Mouse (Mus musculus) G1E (cell line): ENCODE results near the gene Kremen1. TPM values are rescaled to one million over a fixed set of nuclear protein-coding genes. Genes with fewer than 3 reads are reported as not detected.

ENCODE experiments used
- ATAC-seq: 2 replicates; pipeline ENCODE4 v1.8.0; 2016; ENCODE audit warnings: mild to moderate bottlenecking; ENCODE audit not compliant: insufficient number of reproducible peaks, poor library complexity, low FRiP score, severe bottlenecking; ENCODE audit errors: extremely low read depth
- DNase-seq: peaks from one replicate; pipeline ENCODE4 v3.0.0; 2012; ENCODE audit warnings: low spot score
- H3K27me3 ChIP-seq: 2 replicates; pipeline ENCODE4 v1.6.1; 2012; ENCODE audit warnings: mild to moderate bottlenecking, low read length, inconsistent platforms; ENCODE audit not compliant: insufficient read depth
- H3K36me3 ChIP-seq: replicated peaks from 2 replicates; pipeline ENCODE3; 2012; ENCODE audit warnings: mild to moderate bottlenecking, inconsistent platforms
- H3K4me1 ChIP-seq: 2 replicates; pipeline ENCODE4 v1.6.1; 2012; ENCODE audit warnings: low read depth, low read length, inconsistent platforms, mixed read lengths; ENCODE audit not compliant: insufficient read depth
- H3K4me3 ChIP-seq: 2 replicates; pipeline ENCODE4 v1.5.1; 2012; ENCODE audit warnings: low read depth, mild to moderate bottlenecking, inconsistent platforms, low read length, moderate library complexity, mixed read lengths
- H3K9me3 ChIP-seq: replicated peaks from 2 replicates; pipeline ENCODE4 v1.6.1; 2012; ENCODE audit warnings: inconsistent platforms
- CTCF ChIP-seq: IDR thresholded peaks from 2 replicates; pipeline ENCODE4 v1.5.1; 2012; ENCODE audit warnings: low read depth, low read length, inconsistent platforms, mixed read lengths
- GATA1 ChIP-seq: IDR thresholded peaks from 2 replicates; pipeline ENCODE4 v1.6.1; 2012; ENCODE audit warnings: borderline replicate concordance, low read length, inconsistent platforms, mixed read lengths
- GATA2 ChIP-seq: IDR thresholded peaks from 2 replicates; pipeline ENCODE4 v1.6.1; 2012; ENCODE audit warnings: low read depth, low read length, inconsistent platforms, borderline replicate concordance
- POLR2AphosphoS5 ChIP-seq: IDR thresholded peaks from 2 replicates; pipeline ENCODE4 v1.6.1; 2012; ENCODE audit warnings: low read depth, low read length, inconsistent platforms; ENCODE audit not compliant: insufficient replicate concordance
- TAL1 ChIP-seq: conservative IDR thresholded peaks from 2 replicates; pipeline ENCODE4 v1.6.1; 2012; ENCODE audit warnings: low read depth, low read length, inconsistent platforms, mixed read lengths
- polyA plus RNA-seq: library from polyadenylated mRNA; stranded (reverse); fragments of >175 nt; gene quantifications from 2 replicates; pipeline ENCODE4 v1.2.3, GENCODE M21; 2012
- total RNA-seq, 2 experiments: library from RNA; stranded (forward) in 1 of 2; stranded (reverse) in 1 of 2; fragments of 200-1000 nt in 1 of 2; fragments of >200 nt in 1 of 2; fragmentation: Nextera tagmentation in 1 of 2; gene quantifications; 2 replicates each; pipeline ENCODE4 v1.2.3; 2014 to 2017

Kremen1 gene
- total and polyA plus RNA-seq, 3 experiments, result 2.8 to 3.4 (median 3.0) TPM

- H3K36me3 ChIP-seq, result no peaks in the 10 kb centered on the region
- H3K27me3 ChIP-seq, result peaks cover 36% of the 10 kb centered on the region
- H3K9me3 ChIP-seq, result no peaks in the 10 kb centered on the region
- no peaks in the 10 kb centered on the region for H3K4me1 ChIP-seq
- no peak for ATAC-seq
- no peak overlapping the region for H3K4me3 ChIP-seq
- no peak for DNase-seq
- TF ChIP-seq CTCF (no peak), GATA2 (no peak), TAL1 (no peak), POLR2AphosphoS5 (no peak), GATA1 (no peak)
Measured at GRCm38 (mm10) chr11:5251112-5251511, 10.2 kb downstream of the Kremen1 start.

- TF ChIP-seq GATA2 (no peak), POLR2AphosphoS5 (no peak), TAL1 (no peak), CTCF (no peak), GATA1 (no peak)
- no peak for DNase-seq
- Histone ChIP-seq H3K27me3 (peaks cover 35% of the 10 kb centered on the region), H3K4me3 (no peak overlapping the region), H3K4me1 (no peaks in the 10 kb centered on the region), H3K9me3 (no peaks in the 10 kb centered on the region), H3K36me3 (no peaks in the 10 kb centered on the region)
- ATAC-seq, result no peak
Measured at GRCm38 (mm10) chr11:5248200-5248599, 13.2 kb downstream of the Kremen1 start.

- H3K4me1 ChIP-seq, result no peaks in the 10 kb centered on the region
- no peak for ATAC-seq
- no peaks in the 10 kb centered on the region for H3K36me3 ChIP-seq
- no peak for DNase-seq
- no peak overlapping the region for H3K4me3 ChIP-seq
- no peak for TF ChIP-seq TAL1
- TF ChIP-seq GATA1, result no peak
- TF ChIP-seq CTCF, result no peak
- TF ChIP-seq GATA2, result no peak
- TF ChIP-seq POLR2AphosphoS5, result no peak
- H3K9me3 ChIP-seq, result no peaks in the 10 kb centered on the region
- H3K27me3 ChIP-seq, result peaks cover 18% of the 10 kb centered on the region
Measured at GRCm38 (mm10) chr11:5245431-5245830, 15.9 kb downstream of the Kremen1 start.

GRCm38 (mm10) chr11:5244749-5245130 lies 16.6 kb downstream of the Kremen1 start:
- H3K9me3 ChIP-seq, result no peaks in the 10 kb centered on the region
- DNase-seq (no peak), ATAC-seq (no peak)
- H3K4me1 ChIP-seq, result no peaks in the 10 kb centered on the region
- peaks cover 16% of the 10 kb centered on the region for H3K27me3 ChIP-seq
- TF ChIP-seq TAL1, result no peak
- TF ChIP-seq GATA1, result no peak
- TF ChIP-seq POLR2AphosphoS5, result no peak
- no peak for TF ChIP-seq CTCF
- TF ChIP-seq GATA2, result no peak
- H3K4me3 ChIP-seq, result no peak overlapping the region
- no peaks in the 10 kb centered on the region for H3K36me3 ChIP-seq

- H3K9me3 ChIP-seq, result no peaks in the 10 kb centered on the region
- no peak for TF ChIP-seq POLR2AphosphoS5
- no peak for TF ChIP-seq GATA2
- TF ChIP-seq GATA1, result no peak
- TF ChIP-seq TAL1, result no peak
- no peak for TF ChIP-seq CTCF
- H3K27me3 ChIP-seq, result peaks cover 18% of the 10 kb centered on the region
- no peak for ATAC-seq
- no peaks in the 10 kb centered on the region for H3K4me1 ChIP-seq
- H3K4me3 ChIP-seq, result no peak overlapping the region
- no peaks in the 10 kb centered on the region for H3K36me3 ChIP-seq
- DNase-seq, result no peak
Measured at GRCm38 (mm10) chr11:5243812-5244748, 17.3 kb downstream of the Kremen1 start.

- Histone ChIP-seq H3K4me1 (no peaks in the 10 kb centered on the region), H3K4me3 (no peak overlapping the region), H3K27me3 (peaks cover 11% of the 10 kb centered on the region; the same call in 1 of the 2 replicates), H3K36me3 (no peaks in the 10 kb centered on the region), H3K9me3 (no peaks in the 10 kb centered on the region)
- TF ChIP-seq POLR2AphosphoS5 (no peak), CTCF (no peak), GATA2 (no peak), TAL1 (no peak), GATA1 (no peak)
- no peak for ATAC-seq
- DNase-seq, result no peak
Measured at GRCm38 (mm10) chr11:5243208-5243607, 18.1 kb downstream of the Kremen1 start.
